Mouse (Mus musculus): ENCODE results near the gene Slamf1.
A peak's percentile ranks its signal among the peaks of the same experiment; 100 is the strongest.
"Not testable (repeated sequence)": the region's sequence is repeated elsewhere in the genome, so short reads cannot be mapped to it uniquely, and the experiment has no call there.

Gene Slamf1

GRCm38 (mm10) chr1:171799648-171800047 lies 32.7 kb downstream of the Slamf1 start:
- no peak for DNase-seq (ENCODE audit: low read depth, low spot score)

GRCm38 (mm10) chr1:171811048-171811447 lies 44.1 kb downstream of the Slamf1 start:
- DNase-seq (ENCODE audit: low read depth, low spot score): not testable (repeated sequence)

GRCm38 (mm10) chr1:171815545-171816439 lies 48.9 kb downstream of the Slamf1 start:
- DNase-seq (ENCODE audit: low read depth, low spot score): peak; percentile 18

DNA sequence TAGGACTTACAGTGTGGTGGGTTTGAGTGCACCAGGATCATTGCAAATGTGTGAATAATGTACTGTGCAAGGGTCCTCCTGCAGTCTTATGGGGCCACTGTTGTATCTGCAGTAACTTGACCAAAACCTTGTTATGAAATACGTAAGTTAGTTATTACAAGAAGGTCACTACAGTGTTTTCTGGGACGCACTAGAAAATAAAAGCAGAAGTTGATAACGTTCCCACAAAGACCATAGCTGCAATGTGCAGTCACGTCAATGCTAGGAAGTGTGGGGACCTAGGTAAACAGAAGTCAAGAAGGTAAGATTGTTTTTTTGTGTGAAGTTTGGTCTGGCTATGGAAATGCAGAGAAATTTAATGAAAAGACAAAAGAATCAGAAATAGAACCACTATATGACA lies 50.1 kb downstream of the Slamf1 start:
- DNase-seq (ENCODE audit: low read depth, low spot score): no peak

DNA sequence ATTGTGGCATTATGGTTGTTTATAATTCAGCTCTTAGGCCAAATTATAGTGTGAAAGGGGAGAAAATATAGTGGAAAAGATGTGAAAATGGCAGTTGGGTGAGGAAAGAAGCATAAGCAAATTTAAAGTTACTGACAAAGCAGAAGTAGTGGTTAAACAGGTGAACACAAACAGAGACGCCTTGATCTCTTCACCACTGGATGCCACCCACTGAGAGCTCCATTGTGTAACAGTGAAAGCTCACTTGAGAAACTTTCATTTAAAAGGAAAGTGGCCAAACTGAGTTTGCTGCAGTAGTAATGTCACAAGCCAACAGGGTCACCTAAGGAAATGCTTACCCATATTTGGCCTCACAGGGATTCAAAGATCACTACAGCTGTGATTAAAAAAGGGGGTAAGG lies 54.4 kb downstream of the Slamf1 start:
- DNase-seq (ENCODE audit: low read depth, low spot score): no peak

GRCm38 (mm10) chr1:171825462-171825861 lies 58.5 kb downstream of the Slamf1 start:
- DNase-seq (ENCODE audit: low read depth, low spot score): no peak

GRCm38 (mm10) chr1:171826164-171826563 lies 59.2 kb downstream of the Slamf1 start:
- peak; percentile 4 for DNase-seq (ENCODE audit: low read depth, low spot score)

- no peak for DNase-seq (ENCODE audit: low read depth, low spot score)
These were observed 60.7 kb downstream of the Slamf1 start for GRCm38 (mm10) chr1:171827674-171828073.

- DNase-seq (ENCODE audit: low read depth, low spot score): no peak
These were observed 72.6 kb downstream of the Slamf1 start, which contains the start of gene Cd84 for GRCm38 (mm10) chr1:171839488-171839887. Gene Cd84, plus strand, starts transcription at chr1:171839697.

DNA sequence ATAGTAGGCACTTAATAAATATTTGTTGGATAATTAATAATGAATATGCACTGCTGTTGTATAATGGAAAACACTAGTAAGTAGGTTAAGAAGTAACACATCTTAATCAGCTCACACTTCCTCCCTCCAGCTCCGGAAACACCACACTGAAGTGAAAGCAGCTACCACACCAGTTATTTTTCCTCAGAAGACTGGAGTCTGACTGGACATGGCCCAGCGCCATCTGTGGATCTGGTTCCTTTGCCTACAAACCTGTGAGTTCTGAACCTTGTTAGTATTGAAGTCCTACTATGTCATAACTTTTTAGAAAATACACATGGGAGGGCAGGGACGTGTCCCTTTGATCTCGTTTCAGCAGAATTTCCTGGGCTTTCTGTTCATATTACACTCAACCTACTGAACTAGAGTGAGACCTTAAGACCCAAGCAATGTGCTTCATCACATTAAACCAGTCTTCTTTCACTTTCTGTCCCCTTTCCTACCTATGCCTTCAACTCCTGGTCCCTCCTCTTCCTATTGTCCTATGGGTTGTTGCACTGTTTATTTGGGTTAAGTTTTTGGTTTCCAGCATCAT lies 73.6 kb downstream of the Slamf1 start:
- no peak for DNase-seq (ENCODE audit: low read depth, low spot score)

DNA sequence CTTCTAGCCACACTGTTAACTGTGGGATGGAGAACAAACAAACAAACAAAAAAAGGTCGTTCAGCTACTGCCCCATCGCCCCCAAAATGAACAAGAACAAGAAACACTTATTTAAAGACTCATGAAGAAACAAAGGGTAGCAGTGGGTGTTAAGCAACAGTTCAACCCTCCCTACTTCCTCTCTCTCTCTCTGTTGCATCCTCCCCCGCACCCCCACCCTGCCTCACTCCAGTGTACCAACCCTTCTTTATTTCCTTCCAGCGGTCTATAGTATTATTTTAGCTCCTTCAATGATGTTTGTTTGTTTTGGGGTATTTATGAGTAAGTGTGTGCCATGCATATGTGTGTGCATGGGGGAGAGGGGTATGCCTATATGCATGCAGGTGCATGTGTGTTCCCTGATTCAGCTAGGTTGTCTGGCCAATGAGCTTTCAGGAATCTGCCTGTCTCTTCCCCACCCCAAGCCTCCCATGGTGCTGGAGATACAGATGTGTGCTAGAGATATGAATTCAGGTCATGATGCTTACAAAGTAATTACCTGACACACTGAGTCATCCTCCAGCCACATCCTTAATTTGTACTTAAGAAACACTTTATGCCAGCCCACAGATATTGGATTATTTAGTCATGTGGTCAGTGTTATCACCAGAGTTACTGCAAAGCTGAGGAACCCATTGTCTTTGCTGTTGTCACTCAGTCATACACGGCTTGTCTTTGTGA lies 78.3 kb downstream of the Slamf1 start:
- no peak for DNase-seq (ENCODE audit: low read depth, low spot score)

- DNase-seq (ENCODE audit: low read depth, low spot score): no peak
These were observed 81.3 kb downstream of the Slamf1 start for GRCm38 (mm10) chr1:171848201-171848600.

DNA sequence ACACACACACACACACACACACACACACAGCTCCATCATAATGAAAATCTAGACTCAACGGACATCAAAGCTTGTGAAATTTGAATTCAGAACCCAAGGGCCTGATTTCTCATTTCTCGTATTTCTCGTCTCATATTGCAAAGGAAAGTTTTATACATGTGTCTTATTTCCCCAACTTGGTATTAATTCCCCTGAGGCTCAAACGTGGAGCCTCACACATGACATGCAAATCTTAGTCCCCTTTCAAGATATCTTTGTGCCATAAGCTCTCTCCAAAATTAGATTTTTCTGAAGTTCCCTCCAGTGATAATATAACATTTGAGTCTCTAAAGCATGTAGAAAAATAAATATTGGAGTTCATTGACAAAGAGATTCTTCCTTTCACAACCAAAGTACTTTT lies 81.8 kb downstream of the Slamf1 start:
- DNase-seq (ENCODE audit: low read depth, low spot score): no peak

GRCm38 (mm10) chr1:171849454-171849853 lies 82.5 kb downstream of the Slamf1 start:
- no peak for DNase-seq (ENCODE audit: low read depth, low spot score)
